Comparison of ENCODE assay signal across 8 mouse cellular contexts in genomic region chr11:5955546-5956276, GRCm38 (mm10). TPM values are rescaled to one million over a fixed set of nuclear protein-coding genes. Genes with fewer than 3 reads are reported as not detected.
A peak's percentile ranks its signal among the peaks of the same experiment; 100 is the strongest.
DNase-seq lines count a peak whose midpoint lies in the region; ATAC-seq lines count a peak whose summit lies in the region.

Gene Ykt6, plus strand, starts transcription at chr11:5955693.

- peak within 1 kb of the TSS; percentile 82 for H3K4me2 ChIP-seq in lung, embryonic 16.5 days (ENCODE audit: low read depth, low read length)

- H3K9ac ChIP-seq in lung, embryonic 16.5 days (ENCODE audit: low read length) = peak within 1 kb of the TSS; percentile 92

- H3K9me3 ChIP-seq in lung, embryonic 16.5 days (ENCODE audit: control insufficient read depth, low read length) = no peaks in the 10 kb centered on the region

- peak within 1 kb of the TSS; percentile 95 for H3K27ac ChIP-seq in lung, embryonic 16.5 days (ENCODE audit: low read length)

- peak; percentile 66 to 89 for ATAC-seq in hematopoietic stem cell, adult 5-6 weeks (replicated peaks in 1 of 2; ENCODE audit: insufficient read depth in 1 of 2, low FRiP score in 2 of 2, low TSS enrichment in 1 of 2, low read depth in 1 of 2, poor library complexity in 2 of 2, severe bottlenecking in 2 of 2)
- ATAC-seq in lung, embryonic 16.5 days (ENCODE audit: low read depth) = peak; percentile 98

- peaks cover 4% of the 10 kb centered on the region for H3K36me3 ChIP-seq in lung, embryonic 16.5 days (ENCODE audit: control insufficient read depth, insufficient read depth, low read length)

- peak; percentile 78 for DNase-seq in MEL-GATA-1-ER (ENCODE audit: extremely low read depth, low read depth)
- peak; percentile 91 for DNase-seq in cerebellum, adult 8-10 months
- peak; percentile 94 for DNase-seq in forelimb bud, embryonic 11.5 days (ENCODE audit: low read depth, low spot score)
- DNase-seq in layer of hippocampus, adult 9-10 months (ENCODE audit: low spot score) = peak; percentile 80
- peak; percentile 88 for DNase-seq in ovary, postnatal 10 days (ENCODE audit: low spot score)
- peak; percentile 84 to 88 for DNase-seq in thymus, postnatal 10 days (ENCODE audit: low spot score in 2 of 2)

- peak within 1 kb of the TSS; percentile 93 for H3K4me3 ChIP-seq in lung, embryonic 16.5 days (ENCODE audit: low read length)

- H3K4me1 ChIP-seq in lung, embryonic 16.5 days (replicated peaks; ENCODE audit: control insufficient read depth, insufficient read depth, low read length) = peaks cover 11% of the 10 kb centered on the region

- no peaks in the 10 kb centered on the region for H3K27me3 ChIP-seq in lung, embryonic 16.5 days (ENCODE audit: control insufficient read depth, insufficient read depth, low read depth, low read length)

- WGBS in lung, embryonic 16.5 days = under 1% methylated on average over 70 of the region's 71 CpGs

RNA-seq across cellular contexts. Expression of gene Ykt6, which starts in this region (rescaled TPM):
- 34.5 and 39.9 TPM in 2 replicates for total RNA-seq in hematopoietic stem cell, adult 5-6 weeks (2017)
- 52.3 and 53.1 TPM in 2 replicates for polyA plus RNA-seq in lung, embryonic 16.5 days (2015; fragmentation: Nextera tagmentation; extraction: Ambion mirVana)

Comparison
In these comparisons a context has a peak if more than half of its experiments do, and no peak if none do; other contexts are left out.
1. Peak in every context shown above with its lines: DNase-seq, ATAC-seq, H3K4me3 ChIP-seq and H3K27ac ChIP-seq.